Comparison of ENCODE assay signal across 19 mouse cellular contexts in the genomic region with DNA sequence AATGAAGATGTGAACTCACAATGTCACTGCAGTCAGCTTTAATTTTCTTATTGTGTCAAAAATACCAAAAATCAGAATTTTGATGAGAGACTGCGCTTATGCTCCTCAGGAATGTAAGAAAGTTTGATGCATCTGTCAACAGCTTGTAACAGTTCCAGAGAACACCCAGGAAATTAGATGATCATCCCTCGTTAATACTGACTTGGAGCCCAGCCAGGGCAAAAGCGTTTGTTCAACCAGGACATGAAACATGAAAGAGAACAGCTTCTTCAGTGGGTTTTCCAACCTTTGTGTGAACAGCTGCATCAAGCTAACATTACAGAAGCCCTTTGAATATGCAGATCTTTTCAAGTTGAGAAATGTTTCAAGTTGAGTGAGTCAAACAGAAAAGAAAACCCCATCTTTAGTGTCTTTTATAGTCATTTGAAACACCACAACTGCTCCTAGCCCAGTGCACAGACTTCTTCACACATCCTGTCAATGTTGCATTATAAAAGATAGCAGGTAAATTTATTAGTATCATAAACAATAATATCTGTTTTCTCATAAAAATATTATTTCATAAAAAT.
DNase-seq lines count a peak whose midpoint lies in the region; ATAC-seq and TF ChIP-seq lines count a peak whose summit lies in the region.
"Had no signal": no experiment of that assay in that cellular context is flagged by ENCODE, and none has a peak within 500 bp of the region (broad histone marks: within the 10 kb centered on the region; RNA-seq: fewer than 3 reads in every experiment).

No protein-coding gene starts in this region.

- TF ChIP-seq POLR2A in cerebellum, adult 2 months (IDR thresholded peaks at IDR 0.05; ENCODE audit: borderline replicate concordance, insufficient read depth, low read length), result no peak

- no peak overlapping the region for H3K4me2 ChIP-seq in hindbrain, postnatal 0 days (ENCODE audit: low read depth, low read length)
- no peak overlapping the region for H3K4me2 ChIP-seq in hindbrain, embryonic 12.5 days (replicated peaks)
- H3K4me2 ChIP-seq in midbrain, embryonic 14.5 days (ENCODE audit: low read length), result no peak overlapping the region
- H3K4me2 ChIP-seq: heart, embryonic 15.5 days; hindbrain, embryonic 14.5 days; neural tube, embryonic 15.5 days had no signal

- no peak overlapping the region for H3K27ac ChIP-seq in cerebellum, adult 2 months (ENCODE audit: insufficient read depth, low read length)
- H3K27ac ChIP-seq in hindbrain, postnatal 0 days, result no peak overlapping the region
- H3K27ac ChIP-seq in hindbrain, embryonic 12.5 days, result no peak overlapping the region
- H3K27ac ChIP-seq in midbrain, embryonic 14.5 days (replicated peaks; ENCODE audit: low read depth, low read length), result no peak overlapping the region
- H3K27ac ChIP-seq in midbrain, embryonic 10.5 days (replicated peaks), result no peak overlapping the region
- H3K27ac ChIP-seq: heart, embryonic 15.5 days; hindbrain, embryonic 14.5 days; kidney, postnatal 0 days; left cerebral cortex, adult 2 months; neural tube, embryonic 15.5 days had no signal

- no peak overlapping the region for H3K4me3 ChIP-seq in cerebellum, adult 2 months (replicated peaks; ENCODE audit: insufficient read depth, low read depth, low read length)
- H3K4me3 ChIP-seq in hindbrain, postnatal 0 days (ENCODE audit: low read length), result no peak overlapping the region
- H3K4me3 ChIP-seq in hindbrain, embryonic 12.5 days, result no peak overlapping the region
- no peak overlapping the region for H3K4me3 ChIP-seq in midbrain, embryonic 14.5 days (replicated peaks; ENCODE audit: low read depth, low read length)
- H3K4me3 ChIP-seq in midbrain, embryonic 10.5 days, result no peak overlapping the region
- H3K4me3 ChIP-seq: erythroblast, embryonic 14.5 days; heart, embryonic 15.5 days; left cerebral cortex, adult 2 months; neural tube, embryonic 15.5 days had no signal

- H3K4me1 ChIP-seq in cerebellum, adult 2 months (ENCODE audit: control insufficient read depth, insufficient read depth, low read length), result no peaks in the 10 kb centered on the region
- no peaks in the 10 kb centered on the region for H3K4me1 ChIP-seq in hindbrain, postnatal 0 days (ENCODE audit: insufficient read depth, low read length)
- no peaks in the 10 kb centered on the region for H3K4me1 ChIP-seq in hindbrain, embryonic 12.5 days
- H3K4me1 ChIP-seq in midbrain, embryonic 14.5 days (ENCODE audit: control insufficient read depth, insufficient read depth, low read length), result no peaks in the 10 kb centered on the region
- H3K4me1 ChIP-seq in midbrain, embryonic 10.5 days, result no peaks in the 10 kb centered on the region
- H3K4me1 ChIP-seq: heart, embryonic 15.5 days; neural tube, embryonic 15.5 days had no signal

- H3K36me3 ChIP-seq in hindbrain, postnatal 0 days (ENCODE audit: insufficient read depth, low read length), result no peaks in the 10 kb centered on the region
- no peaks in the 10 kb centered on the region for H3K36me3 ChIP-seq in hindbrain, embryonic 12.5 days
- H3K36me3 ChIP-seq in midbrain, embryonic 14.5 days (ENCODE audit: control insufficient read depth, insufficient read depth, low read length), result no peaks in the 10 kb centered on the region
- no peaks in the 10 kb centered on the region for H3K36me3 ChIP-seq in midbrain, embryonic 10.5 days
- H3K36me3 ChIP-seq: heart, embryonic 15.5 days; neural tube, embryonic 15.5 days had no signal

- H3K9me3 ChIP-seq in hindbrain, postnatal 0 days (ENCODE audit: low read length), result no peaks in the 10 kb centered on the region
- H3K9me3 ChIP-seq in hindbrain, embryonic 12.5 days (replicated peaks), result no peaks in the 10 kb centered on the region
- no peaks in the 10 kb centered on the region for H3K9me3 ChIP-seq in midbrain, embryonic 14.5 days (ENCODE audit: control insufficient read depth, low read length)
- H3K9me3 ChIP-seq in midbrain, embryonic 10.5 days (replicated peaks), result no peaks in the 10 kb centered on the region
- H3K9me3 ChIP-seq: heart, embryonic 15.5 days; neural tube, embryonic 15.5 days had no signal

- DNase-seq in cerebellum, postnatal 10 days, result peak; percentile 21 to 27
- DNase-seq in cerebellum, adult 2 months, result no peak
- peak; percentile 37 for DNase-seq in hindbrain, postnatal 0 days (ENCODE audit: low spot score)
- peak; percentile 49 for DNase-seq in midbrain, embryonic 14.5 days
- DNase-seq in midbrain, embryonic 10.5 days (ENCODE audit: low spot score), result no peak
- peak; percentile 7 for DNase-seq in ZHBTc4 (ENCODE audit: low read depth, low spot score)
- DNase-seq: adrenal gland, postnatal 25 days; cerebellum, adult 9-11 months; heart, postnatal 36 days; kidney, adult 2 months; layer of hippocampus, adult 9-11 months; thymus, postnatal 14 days had no signal

- no peaks in the 10 kb centered on the region for H3K27me3 ChIP-seq in cerebellum, adult 2 months (ENCODE audit: control insufficient read depth, insufficient read depth, low read length)
- H3K27me3 ChIP-seq in hindbrain, postnatal 0 days (ENCODE audit: insufficient read depth, low read length), result no peaks in the 10 kb centered on the region
- H3K27me3 ChIP-seq in hindbrain, embryonic 12.5 days, result no peaks in the 10 kb centered on the region
- H3K27me3 ChIP-seq in midbrain, embryonic 14.5 days (ENCODE audit: control insufficient read depth, insufficient read depth, low read length), result no peaks in the 10 kb centered on the region
- H3K27me3 ChIP-seq in midbrain, embryonic 10.5 days (ENCODE audit: low read depth, poor library complexity, severe bottlenecking), result no peaks in the 10 kb centered on the region
- H3K27me3 ChIP-seq: heart, embryonic 15.5 days; neural tube, embryonic 15.5 days had no signal

- no peak overlapping the region for H3K9ac ChIP-seq in hindbrain, postnatal 0 days (replicated peaks; ENCODE audit: low read length)
- no peak overlapping the region for H3K9ac ChIP-seq in hindbrain, embryonic 12.5 days
- H3K9ac ChIP-seq in midbrain, embryonic 14.5 days (replicated peaks; ENCODE audit: low read length), result no peak overlapping the region
- H3K9ac ChIP-seq: heart, embryonic 15.5 days; hindbrain, embryonic 14.5 days; neural tube, embryonic 15.5 days had no signal

- no peak for TF ChIP-seq CTCF in cerebellum, adult 2 months (IDR thresholded peaks at IDR 0.05; ENCODE audit: borderline replicate concordance, insufficient read depth, low read depth, low read length)
- no peak for TF ChIP-seq CTCF in hindbrain, postnatal 0 days (IDR thresholded peaks at IDR 0.05; ENCODE audit: low read depth)

- no peak for ATAC-seq in hindbrain, postnatal 0 days
- ATAC-seq in hindbrain, embryonic 12.5 days (ENCODE audit: low FRiP score), result no peak
- ATAC-seq in midbrain, embryonic 14.5 days (ENCODE audit: low FRiP score, low TSS enrichment), result no peak

- WGBS in cerebellum, adult 2 months, result 32% methylated on average over 3 of the region's 3 CpGs
- 40% methylated on average over 3 of the region's 3 CpGs for WGBS in hindbrain, postnatal 0 days
- 62% methylated on average over 3 of the region's 3 CpGs for WGBS in hindbrain, embryonic 12.5 days
- WGBS in midbrain, embryonic 14.5 days, result 55% methylated on average over 3 of the region's 3 CpGs
- 70% methylated on average over 3 of the region's 3 CpGs for WGBS in midbrain, embryonic 10.5 days

Comparison
In these comparisons a context has a peak if more than half of its experiments do, and no peak if none do; other contexts are left out.
1. DNase-seq: peak in cerebellum, postnatal 10 days (2 of 2), hindbrain, postnatal 0 days (single experiment), midbrain, embryonic 14.5 days (single experiment) and ZHBTc4 (single experiment); none in cerebellum, adult 2 months (0 of 2) and midbrain, embryonic 10.5 days (single experiment).